Mouse (Mus musculus): ENCODE measurements around the gene Map1s.
A peak's percentile ranks its signal among the peaks of the same experiment; 100 is the strongest.

The Map1s gene

GRCm38 (mm10) chr8:70960703-70961472 lies 55.2 kb downstream of the Map1s start:
- DNase-seq = no peak

GRCm38 (mm10) chr8:70964159-70964558 lies 58.4 kb downstream of the Map1s start:
- DNase-seq = peak; percentile 48

- DNase-seq = no peak
Observed at GRCm38 (mm10) chr8:70964861-70965260, 59.1 kb downstream of the Map1s start.

All from embryo, embryonic 11 days (tissue).